Mouse (Mus musculus) CH12.LX (cell line): Measurements from ENCODE around the gene Fhl2.

Experiments used
- CTCF ChIP-seq, 2 experiments: IDR thresholded peaks in 1 of 2; conservative IDR thresholded peaks in 1 of 2; 2 replicates each; pipeline ENCODE4 v1.5.1; 2011 to 2012; ENCODE audit warnings: low read depth in 2 of 2, low read length in 2 of 2, improper control_type of control experiment in 1 of 2, inconsistent platforms in 1 of 2, mild to moderate bottlenecking in 1 of 2, moderate library complexity in 1 of 2
- KAT2A ChIP-seq: IDR thresholded peaks from 2 replicates; pipeline ENCODE4 v1.6.1; 2012; ENCODE audit warnings: low read length, improper control_type of control experiment, inconsistent platforms; ENCODE audit not compliant: insufficient replicate concordance
- MAFK ChIP-seq: IDR thresholded peaks from 2 replicates; pipeline ENCODE4 v1.6.1; 2011; ENCODE audit warnings: low read length, improper control_type of control experiment; ENCODE audit not compliant: insufficient replicate concordance
- MXI1 ChIP-seq: IDR thresholded peaks from 2 replicates; pipeline ENCODE4 v1.6.1; 2011; ENCODE audit warnings: mild to moderate bottlenecking, low read depth, low read length, improper control_type of control experiment
- UBTF ChIP-seq: IDR thresholded peaks from 2 replicates; pipeline ENCODE4 v1.6.1; 2012; ENCODE audit warnings: low read depth, mild to moderate bottlenecking, inconsistent platforms, low read length, improper control_type of control experiment, moderate library complexity
- USF1 ChIP-seq: IDR thresholded peaks from 2 replicates; pipeline ENCODE4 v1.6.1; 2014; ENCODE audit warnings: low read depth, mild to moderate bottlenecking, inconsistent platforms, low read length, improper control_type of control experiment

- TF ChIP-seq USF1 (peak; percentile 82), CTCF (conservative IDR thresholded peaks at IDR 0.05 in 1 of 2, IDR thresholded peaks at IDR 0.05 in 1 of 2; ENCODE audit: low read depth in 2 of 2, low read length in 2 of 2) (no peak), UBTF (no peak), MAFK (no peak), MXI1 (peak; percentile 72; the same call in 1 of the 2 replicates), KAT2A (no peak)
These were observed 27.4 kb upstream of the Fhl2 start for GRCm38 (mm10) chr1:43224171-43224570.
